Mouse (Mus musculus) erythroblast, embryonic 14.5 days (primary cell): ENCODE data around the gene Rnf114.

ENCODE experiments used
- GATA1 ChIP-seq: IDR thresholded peaks from 2 replicates; pipeline ENCODE4 v1.6.1; 2012; ENCODE audit warnings: low read length, inconsistent platforms, mixed read lengths
- TAL1 ChIP-seq: IDR thresholded peaks from 3 replicates; pipeline ENCODE4 v1.6.1; 2012; ENCODE audit warnings: low read length, inconsistent platforms, mixed read lengths

GRCm38 (mm10) chr2:167484932-167485331, 7.5 kb upstream of the Rnf114 start:
- TF ChIP-seq GATA1 (no peak), TAL1 (no peak)
